Mouse (Mus musculus) urinary bladder, postnatal 4 days (tissue): ENCODE results near the gene Prss12.

Source experiments
- DNase-seq, 2 experiments: peaks; one replicate each; pipeline ENCODE4 v3.0.0; 2021 to 2022; ENCODE audit warnings: low spot score in 2 of 2

The Prss12 gene

DNA sequence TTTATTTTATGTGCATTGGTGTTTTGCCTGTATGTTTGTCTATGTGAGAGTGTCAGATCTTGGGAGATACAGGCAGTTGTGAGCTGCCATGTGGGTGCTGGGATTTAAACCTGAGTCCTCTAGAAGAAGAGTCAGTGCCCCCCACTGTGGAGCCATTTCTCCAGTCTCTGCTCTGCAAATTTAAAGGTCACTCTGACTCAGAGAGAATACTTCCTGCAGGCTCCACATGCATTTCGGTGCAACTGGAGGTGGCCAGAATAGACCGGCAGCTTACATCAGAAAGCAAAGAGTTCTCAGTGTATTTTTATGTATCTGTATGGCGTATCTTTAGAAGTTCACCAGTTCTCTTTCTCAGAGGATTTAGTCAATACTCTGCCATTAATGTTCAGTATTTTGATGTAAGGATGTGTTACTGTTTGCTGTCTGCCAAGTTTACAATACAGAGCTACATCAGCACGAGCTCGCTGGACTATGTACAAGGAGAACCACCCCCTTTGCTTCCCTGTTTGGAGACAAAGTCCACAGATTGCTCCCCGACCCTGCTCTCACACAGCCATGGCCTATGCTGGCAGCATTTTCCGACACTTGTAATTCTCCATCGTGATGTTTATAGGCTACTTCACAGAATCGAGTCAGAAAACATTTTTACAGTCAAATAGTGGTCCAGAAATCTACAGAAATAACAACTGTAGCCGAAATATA lies 81.2 kb downstream of the Prss12 start:
- no peak for DNase-seq

DNA sequence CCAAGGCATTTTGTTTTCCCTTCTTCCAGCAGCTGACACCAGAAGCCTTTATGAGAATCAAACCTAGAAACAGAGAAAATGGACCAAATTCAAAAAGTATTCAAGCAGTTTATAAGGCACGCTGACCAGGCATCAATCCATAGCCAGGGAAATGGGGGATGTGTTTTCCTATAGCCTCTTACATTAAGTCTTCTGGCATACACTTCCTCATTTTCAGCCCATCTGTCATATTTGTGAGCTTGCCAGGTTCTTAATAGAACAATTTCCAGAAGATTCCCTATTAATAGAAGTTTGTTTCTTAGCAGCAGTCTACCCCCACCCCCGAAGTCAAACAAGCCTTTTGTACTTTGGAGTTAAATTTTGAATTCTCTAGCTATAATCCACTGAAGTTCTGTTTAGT lies 84.4 kb downstream of the Prss12 start:
- DNase-seq, result no peak

DNA sequence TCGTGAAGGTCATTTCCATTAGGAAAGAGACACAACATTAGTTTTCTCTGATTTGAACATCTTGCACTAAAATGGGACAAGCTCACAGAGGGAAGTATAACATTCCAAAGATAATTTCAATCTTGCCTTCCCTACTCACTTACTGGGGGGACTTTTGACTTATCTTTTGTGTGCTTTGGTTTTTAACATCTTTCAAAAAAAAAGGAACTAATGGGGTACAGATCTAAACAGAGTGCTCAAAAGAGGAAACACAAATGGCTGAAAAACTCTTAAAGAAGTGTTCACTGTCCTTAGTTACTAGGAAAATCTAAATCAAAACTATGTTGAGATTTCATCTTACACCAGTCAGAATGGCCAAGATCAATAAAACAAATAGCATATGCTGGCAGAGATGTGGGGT lies 90.6 kb downstream of the Prss12 start:
- DNase-seq, result no peak

DNA sequence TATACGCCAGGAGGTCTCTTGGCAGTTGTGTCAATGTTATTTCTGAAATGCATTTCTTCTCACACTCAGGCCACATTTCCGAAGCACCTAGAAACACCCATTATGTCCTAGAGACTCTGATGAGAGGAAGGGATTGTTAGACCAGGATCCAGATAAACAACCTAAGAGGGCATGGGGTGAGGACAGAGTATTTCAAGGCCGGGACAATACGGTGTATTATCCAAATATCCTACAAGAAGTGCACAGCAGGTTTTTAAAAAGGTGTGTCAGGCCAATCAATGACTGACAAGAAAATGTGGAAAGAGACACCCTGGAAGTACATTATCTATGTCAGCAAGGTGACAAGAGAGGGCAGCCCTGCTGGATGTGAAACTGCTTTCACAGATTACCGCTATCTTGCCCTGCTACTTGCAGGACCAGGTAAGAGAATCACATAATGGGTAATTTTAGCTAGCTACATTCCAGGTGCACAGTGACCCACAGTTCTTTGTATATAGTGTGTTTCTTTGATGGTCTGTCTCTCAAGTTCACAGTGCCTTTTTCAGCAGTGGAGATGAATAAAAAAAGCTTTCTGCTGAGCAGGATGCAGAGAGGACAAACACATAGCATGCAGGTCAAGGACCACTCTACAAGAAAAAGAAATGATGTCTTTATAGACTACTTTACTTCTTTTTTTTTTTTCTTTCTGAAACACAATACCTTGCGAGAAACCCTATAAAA lies 97.0 kb downstream of the Prss12 start:
- DNase-seq, result no peak

DNA sequence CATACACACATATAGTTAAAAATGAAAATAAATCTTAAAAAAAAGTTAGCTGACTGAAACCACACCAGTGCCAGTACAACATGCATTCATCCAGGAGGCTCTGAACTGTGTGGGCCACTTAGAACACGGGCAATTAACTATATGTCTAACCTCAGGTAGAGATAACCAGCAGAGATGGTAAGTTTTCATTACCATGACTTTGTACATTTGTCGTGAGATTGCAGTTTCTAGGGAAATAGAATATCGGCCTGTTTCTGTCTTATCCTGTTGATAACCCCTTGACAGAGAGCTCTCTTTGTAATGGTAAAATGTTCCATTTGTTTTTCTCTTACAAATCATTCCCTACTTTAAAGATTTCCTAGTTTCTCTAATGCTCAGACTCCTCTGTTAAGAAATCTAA lies 103.8 kb downstream of the Prss12 start:
- DNase-seq, result no peak

DNA sequence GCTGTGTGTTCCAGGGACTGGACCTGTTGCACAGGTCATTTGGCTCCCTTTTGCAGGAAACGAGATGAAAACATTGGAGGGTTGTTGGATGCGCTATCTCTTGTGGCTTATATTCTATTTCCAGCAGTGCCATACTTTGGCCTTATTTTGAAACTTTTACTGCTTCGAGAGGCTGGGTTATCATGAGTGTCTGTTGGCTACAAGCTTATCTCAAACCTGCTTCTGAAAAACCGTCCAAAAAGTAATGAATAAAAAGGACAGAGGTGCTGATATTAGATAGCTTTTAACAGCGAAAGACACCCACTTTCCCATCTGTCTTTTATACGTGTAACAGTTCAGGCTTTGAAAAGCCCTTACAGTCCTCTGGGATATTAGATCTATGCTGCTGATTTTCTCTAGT lies 107.2 kb downstream of the Prss12 start:
- no peak for DNase-seq

DNA sequence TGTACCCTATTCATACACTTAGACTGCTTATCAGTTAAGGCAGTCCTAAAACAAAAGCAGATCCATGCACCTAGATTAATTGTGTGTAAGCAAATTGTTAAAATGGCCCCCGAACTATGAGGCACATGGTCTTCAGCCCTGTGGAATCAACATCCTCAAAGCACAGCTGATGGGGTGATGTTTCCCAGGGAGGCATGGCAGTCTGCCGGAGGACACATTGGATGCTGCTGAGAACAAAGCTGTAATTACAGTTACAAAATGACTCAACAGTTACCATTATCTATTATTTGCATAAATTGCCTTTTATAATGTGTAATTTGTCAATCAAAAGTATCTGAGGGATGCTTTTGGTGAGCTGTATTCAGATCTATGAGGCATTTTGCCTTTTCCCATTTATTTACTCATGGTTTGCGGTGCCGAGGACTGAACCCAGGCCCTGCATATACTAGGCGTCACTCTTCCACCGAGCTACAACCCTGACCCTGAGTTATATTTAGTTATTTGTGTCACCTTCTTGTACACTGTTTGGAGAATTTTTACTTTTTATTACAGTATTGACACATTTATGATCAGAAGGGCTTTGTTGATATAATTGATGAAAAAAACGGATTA lies 108.6 kb downstream of the Prss12 start:
- no peak for DNase-seq
